Mouse (Mus musculus): ENCODE measurements around the gene Syt7.

GRCm38 (mm10) chr19:10339271-10339670 lies 49.6 kb upstream of the Syt7 start:
- no peak for TF ChIP-seq CTCF (IDR thresholded peaks at IDR 0.05; ENCODE audit: insufficient read depth, low read depth, low read length)
- no peak for TF ChIP-seq POLR2A (IDR thresholded peaks at IDR 0.05; ENCODE audit: insufficient read depth, low read depth, low read length)

All from olfactory bulb, adult 2 months (tissue).